Mouse (Mus musculus) olfactory bulb, adult 2 months (tissue): ENCODE measurements at regions not wholly inside any gene's neighbourhood (a gene's known extent, or its start where the extent isn't known, plus 50 kb on each side); places are given as distances from the start of the nearest gene placed in this dataset.

Experiments used
- CTCF ChIP-seq: fragments of 200-500 bp; IDR thresholded peaks from 2 replicates; pipeline ENCODE4 v1.5.1; 2012; ENCODE audit warnings: low read depth, mild to moderate bottlenecking, low read length, moderate library complexity; ENCODE audit not compliant: insufficient read depth
- POLR2A ChIP-seq: fragments of 200-500 bp; IDR thresholded peaks from 2 replicates; pipeline ENCODE4 v1.6.1; 2012; ENCODE audit warnings: mild to moderate bottlenecking, low read depth, low read length, moderate library complexity; ENCODE audit not compliant: insufficient read depth

- no peak for TF ChIP-seq POLR2A
- TF ChIP-seq CTCF, result no peak
Measured at GRCm38 (mm10) chr3:144018559-144018958, 186.5 kb downstream of the Lmo4 start.
